Mouse (Mus musculus) limb, embryonic 14.5 days (tissue): ENCODE data around the gene Cant1. TPM values are rescaled to one million over a fixed set of nuclear protein-coding genes. Genes with fewer than 3 reads are reported as not detected.

Source experiments
- ATAC-seq: fragments of 200-750 bp; cut with Nextera tagmentation; 2 replicates; pipeline ENCODE4 v1.8.0; 2017; ENCODE audit warnings: low read depth, moderate number of reproducible peaks, moderate TSS enrichment; ENCODE audit not compliant: low FRiP score
- DNase-seq: peaks from one replicate; pipeline ENCODE4 v3.0.0-alpha.2; 2015; ENCODE audit warnings: low spot score
- H3K27ac ChIP-seq: fragments of 300-500 bp; sonication (generic); replicated peaks from 2 replicates; pipeline ENCODE4 v1.5.1; 2014; ENCODE audit warnings: low read depth, mild to moderate bottlenecking, low read length, moderate library complexity, mixed read lengths
- H3K27me3 ChIP-seq: fragments of 300-500 bp; sonication (generic); 2 replicates; pipeline ENCODE4 v1.6.1; 2014; ENCODE audit warnings: low read length, mixed read lengths; ENCODE audit not compliant: control insufficient read depth, insufficient read depth
- H3K36me3 ChIP-seq: fragments of 300-500 bp; sonication (generic); 2 replicates; pipeline ENCODE4 v1.6.1; 2014; ENCODE audit warnings: mild to moderate bottlenecking, low read length, moderate library complexity, mixed read lengths; ENCODE audit not compliant: control insufficient read depth, insufficient read depth
- H3K4me1 ChIP-seq: fragments of 300-500 bp; sonication (generic); 2 replicates; pipeline ENCODE4 v1.6.1; 2014; ENCODE audit warnings: antibody characterized with exemption, low read length, mixed read lengths; ENCODE audit not compliant: control insufficient read depth, insufficient read depth
- H3K4me2 ChIP-seq: fragments of 300-500 bp; sonication (generic); replicated peaks from 2 replicates; pipeline ENCODE4 v1.6.1; 2014; ENCODE audit warnings: low read depth, mild to moderate bottlenecking, low read length, moderate library complexity; ENCODE audit not compliant: severe bottlenecking
- H3K4me3 ChIP-seq: fragments of 300-500 bp; sonication (generic); replicated peaks from 2 replicates; pipeline ENCODE4 v1.5.1; 2014; ENCODE audit warnings: low read length
- H3K9ac ChIP-seq: fragments of 300-500 bp; sonication (generic); 2 replicates; pipeline ENCODE4 v1.6.1; 2014; ENCODE audit warnings: mild to moderate bottlenecking, low read depth, low read length, moderate library complexity; ENCODE audit not compliant: severe bottlenecking
- H3K9me3 ChIP-seq: fragments of 300-500 bp; sonication (generic); 2 replicates; pipeline ENCODE4 v1.6.1; 2016; ENCODE audit warnings: low read length; ENCODE audit not compliant: control insufficient read depth
- POLR2A ChIP-seq: fragments of 200-500 bp; IDR thresholded peaks from 2 replicates; pipeline ENCODE4 v1.8.0; 2012; ENCODE audit warnings: inconsistent platforms, mild to moderate bottlenecking, moderate library complexity, borderline replicate concordance; ENCODE audit not compliant: insufficient read depth, insufficient read length; ENCODE audit errors: extremely low read depth
- WGBS: fragments of 180-500 bp; shearing (Covaris S2); extraction: QIAGEN DNeasy Blood & Tissue Kit; methylation state at CpG from one replicate; pipeline ENCODE4 v1.1.7; 2014; 5-methylcytosine and 5-hydroxymethylcytosine counted together
- polyA plus RNA-seq, 2 experiments: library from polyadenylated mRNA; depleted of rRNA in 1 of 2; stranded (reverse) in 1 of 2; unstranded in 1 of 2; fragments of >200 nt; fragmentation: Nextera tagmentation in 1 of 2; extraction: Ambion mirVana in 1 of 2; gene quantifications; 2 replicates each; pipeline versions ENCODE4 v1.2.1 to v1.2.3; 2012 to 2014

Gene Cant1
- polyA plus RNA-seq, 2 experiments: 29.3 to 47.7 TPM

- peaks cover 60% of the 10 kb centered on the region for H3K36me3 ChIP-seq
- no peak overlapping the region for H3K27ac ChIP-seq
- no peaks in the 10 kb centered on the region for H3K27me3 ChIP-seq
- no peaks in the 10 kb centered on the region for H3K4me1 ChIP-seq
- no peak overlapping the region for H3K4me3 ChIP-seq
- no peak for DNase-seq
- no peaks in the 10 kb centered on the region for H3K9me3 ChIP-seq
- TF ChIP-seq POLR2A: no peak
- H3K9ac ChIP-seq: no peak overlapping the region
- 81% methylated on average over 23 of the region's 23 CpGs for WGBS
- ATAC-seq: no peak
- H3K4me2 ChIP-seq: no peak overlapping the region
Observed at GRCm38 (mm10) chr11:118407318-118407910, 11.5 kb downstream of the Cant1 start.

GRCm38 (mm10) chr11:118406521-118406920, 12.4 kb downstream of the Cant1 start:
- ATAC-seq (no peak), DNase-seq (no peak)
- Histone ChIP-seq H3K27me3 (no peaks in the 10 kb centered on the region), H3K4me1 (peaks cover 8% of the 10 kb centered on the region), H3K9me3 (no peaks in the 10 kb centered on the region), H3K9ac (no peak overlapping the region), H3K4me3 (no peak overlapping the region), H3K36me3 (peaks cover 55% of the 10 kb centered on the region), H3K4me2 (no peak overlapping the region), H3K27ac (no peak overlapping the region)
- no peak for TF ChIP-seq POLR2A
- 95% methylated on average over 5 of the region's 5 CpGs for WGBS

DNA sequence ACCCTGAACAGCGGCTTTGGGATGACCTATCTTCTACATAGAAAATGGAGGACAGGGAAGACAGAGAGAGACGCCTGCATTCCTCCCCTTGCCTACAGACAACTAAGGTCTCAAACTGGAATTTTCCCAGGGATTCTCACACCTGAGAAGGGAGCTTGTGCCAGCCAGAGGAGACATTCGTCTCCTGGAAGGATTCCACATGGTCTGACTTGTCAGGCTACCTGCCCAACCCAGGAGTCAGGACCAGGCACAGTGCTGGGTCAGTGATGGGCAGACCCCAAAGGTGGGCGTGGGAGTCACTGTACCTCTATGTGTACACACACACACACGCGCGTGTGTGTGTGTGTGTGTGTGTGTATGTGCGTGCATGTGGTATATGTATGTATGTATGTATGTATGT, 13.6 kb downstream of the Cant1 start:
- Histone ChIP-seq H3K4me1 (peaks cover 20% of the 10 kb centered on the region), H3K4me3 (no peak overlapping the region), H3K9ac (no peak overlapping the region), H3K9me3 (no peaks in the 10 kb centered on the region), H3K27ac (no peak overlapping the region), H3K27me3 (no peaks in the 10 kb centered on the region), H3K36me3 (peaks cover 43% of the 10 kb centered on the region), H3K4me2 (no peak overlapping the region)
- DNase-seq (no peak), ATAC-seq (no peak)
- 90% methylated on average over 8 of the region's 8 CpGs for WGBS
- no peak for TF ChIP-seq POLR2A

DNA sequence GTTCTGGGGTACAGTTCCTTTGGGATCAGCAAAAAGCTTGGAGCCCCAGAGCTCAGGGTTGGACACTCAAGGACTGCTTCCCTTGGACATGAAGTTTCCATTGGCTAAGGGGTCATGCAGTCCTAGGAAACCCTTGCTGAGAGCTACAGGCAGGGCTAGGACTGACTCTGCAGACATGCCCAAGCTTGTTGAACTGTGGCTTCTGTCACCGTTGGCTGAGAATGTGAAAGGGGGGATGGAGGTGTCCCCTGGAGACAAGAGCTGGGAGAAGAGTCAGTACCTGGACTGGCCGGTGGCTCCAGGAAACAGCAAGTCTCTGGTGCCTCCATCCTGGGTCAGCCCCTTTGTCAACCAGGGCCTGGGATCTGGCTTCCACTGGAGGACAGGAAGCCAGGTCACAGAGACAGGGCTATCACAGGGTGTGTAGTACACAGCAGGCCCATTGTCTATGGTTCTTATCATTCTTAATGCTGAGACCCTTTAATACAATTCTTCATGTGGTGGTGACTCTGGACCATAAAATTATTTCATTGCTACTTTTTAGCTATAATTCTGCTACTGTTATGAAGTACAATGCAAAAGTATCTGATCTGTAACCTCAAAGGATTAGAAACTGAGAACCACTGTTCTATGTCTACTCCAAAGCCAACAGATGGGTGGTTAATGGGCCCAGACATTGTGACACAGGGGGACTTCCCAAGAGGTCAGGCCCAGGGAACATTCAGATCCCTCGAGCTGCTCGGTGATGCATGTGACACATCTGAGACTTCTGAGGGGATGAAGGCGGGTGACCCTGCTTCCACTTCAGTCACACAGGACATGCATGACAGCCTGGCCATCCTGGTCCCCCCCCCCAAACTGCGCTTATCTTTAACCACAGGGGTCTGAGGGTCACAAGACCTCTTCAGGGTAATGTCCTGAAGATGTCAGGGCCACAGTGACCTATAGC, 14.7 kb downstream of the Cant1 start:
- H3K4me1 ChIP-seq: peaks cover 29% of the 10 kb centered on the region
- TF ChIP-seq POLR2A: no peak
- no peak overlapping the region for H3K4me3 ChIP-seq
- 70% methylated on average over 6 of the region's 6 CpGs for WGBS
- H3K4me2 ChIP-seq: no peak overlapping the region
- no peaks in the 10 kb centered on the region for H3K27me3 ChIP-seq
- H3K36me3 ChIP-seq: peaks cover 34% of the 10 kb centered on the region
- no peak overlapping the region for H3K27ac ChIP-seq
- no peak for ATAC-seq
- no peaks in the 10 kb centered on the region for H3K9me3 ChIP-seq
- no peak for DNase-seq
- no peak overlapping the region for H3K9ac ChIP-seq

DNA sequence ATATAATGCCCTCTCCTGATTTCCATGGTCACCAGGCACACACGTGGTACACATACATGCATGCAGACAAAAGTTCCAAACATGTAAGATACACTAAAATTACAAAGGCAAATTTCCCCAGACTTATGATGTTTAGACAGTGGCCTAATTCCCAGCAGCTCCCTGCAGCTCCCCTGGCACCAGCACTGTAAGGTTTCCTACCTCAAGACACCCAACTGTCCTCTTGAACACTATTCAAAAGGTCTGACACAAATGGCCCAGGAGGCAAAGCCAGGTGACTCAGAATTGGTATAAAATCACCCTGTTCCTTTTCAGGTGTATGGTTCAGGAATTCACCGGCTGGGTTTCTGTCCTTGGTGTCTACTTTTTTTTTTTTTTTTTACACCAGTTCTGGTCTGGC, 15.7 kb downstream of the Cant1 start:
- H3K27me3 ChIP-seq: no peaks in the 10 kb centered on the region
- no peaks in the 10 kb centered on the region for H3K9me3 ChIP-seq
- no peak overlapping the region for H3K9ac ChIP-seq
- no peak overlapping the region for H3K27ac ChIP-seq
- 87% methylated on average over 2 of the region's 2 CpGs for WGBS
- H3K36me3 ChIP-seq: peaks cover 30% of the 10 kb centered on the region
- H3K4me2 ChIP-seq: no peak overlapping the region
- DNase-seq (no peak), ATAC-seq (no peak)
- H3K4me1 ChIP-seq: peaks cover 29% of the 10 kb centered on the region
- no peak for TF ChIP-seq POLR2A
- no peak overlapping the region for H3K4me3 ChIP-seq
